Mouse (Mus musculus) liver, embryonic 14 days (tissue): Measurements from ENCODE around the gene Rhox4e. TPM values are rescaled to one million over a fixed set of nuclear protein-coding genes. Genes with fewer than 3 reads are reported as not detected.

Source experiments
- polyA plus RNA-seq: library from polyadenylated mRNA; depleted of rRNA; stranded (reverse); fragments of >200 nt; gene quantifications from 2 replicates; pipeline ENCODE4 v1.2.3, GENCODE M21; 2012; rRNA removed

Rhox4e gene
- polyA plus RNA-seq, result not detected in 2 replicates

DNA sequence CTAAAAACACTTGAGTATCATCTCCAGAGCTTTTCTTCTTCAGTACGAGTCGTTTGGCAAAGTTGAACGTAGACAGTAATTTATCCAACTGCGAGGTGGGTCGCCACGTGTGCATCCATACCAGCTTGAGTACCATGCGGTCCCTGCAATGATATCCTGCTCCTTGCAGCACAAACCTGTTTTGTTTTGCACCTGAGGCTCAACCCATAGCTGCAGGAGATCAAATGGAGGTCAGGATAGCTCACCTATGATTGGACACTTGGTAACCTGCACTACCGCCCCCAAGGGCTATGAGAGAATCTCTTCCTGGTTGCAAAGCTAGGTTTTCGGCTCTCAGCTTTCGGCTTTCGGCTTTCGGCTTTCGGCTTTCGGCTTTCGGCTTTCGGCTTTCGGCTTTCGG is at the start of gene Rhox4e:
Rhox4e (plus strand) TSS at position 301 of the 400 bp plus-strand sequence.

DNA sequence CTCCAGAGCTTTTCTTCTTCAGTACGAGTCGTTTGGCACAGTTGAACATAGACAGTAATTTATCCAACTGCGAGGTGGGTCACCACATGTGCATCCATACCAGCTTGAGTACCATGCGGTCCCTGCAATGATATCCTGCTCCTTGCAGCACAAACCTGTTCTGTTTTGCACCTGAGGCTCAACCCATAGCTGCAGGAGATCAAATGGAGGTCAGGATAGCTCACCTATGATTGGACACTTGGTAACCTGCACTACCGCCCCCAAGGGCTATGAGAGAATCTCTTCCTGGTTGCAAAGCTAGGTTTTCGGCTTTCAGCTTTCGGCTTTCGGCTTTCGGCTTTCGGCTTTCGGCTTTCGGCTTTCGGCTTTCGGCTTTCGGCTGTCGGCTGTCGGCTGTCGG is 43.2 kb upstream of the Rhox4e start, which contains the start of gene Rhox4d:
Rhox4d (plus strand) TSS at position 301 of the 400 bp plus-strand sequence.

GRCm38 (mm10) chrX:37530152-37530551 is 27.1 kb upstream of the Rhox4e start, which contains the start of gene Rhox2e:
TSS of gene Rhox2e (plus strand) at chrX:37530452.

DNA sequence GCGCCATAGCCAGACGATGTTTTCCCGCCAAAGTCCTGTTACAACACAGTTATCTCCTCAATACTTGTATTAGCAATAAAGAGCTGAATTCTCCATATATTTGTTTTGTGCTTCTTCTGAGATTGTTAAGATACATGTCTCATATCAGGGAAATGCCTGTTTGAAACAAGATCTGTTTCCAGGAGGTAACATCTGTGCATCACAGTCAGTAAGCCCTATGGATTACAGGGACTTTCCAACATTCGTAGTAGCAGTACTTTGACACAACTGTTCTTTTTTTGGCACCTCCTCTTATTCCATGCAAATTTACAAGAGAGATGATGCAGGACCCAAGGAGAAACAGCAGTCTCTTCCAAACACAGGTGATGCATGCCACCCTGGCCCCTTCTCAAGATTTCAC is 15.5 kb upstream of the Rhox4e start, which contains the start of gene Rhox3e:
Rhox3e (plus strand) TSS at position 301 of the 400 bp plus-strand sequence.

DNA sequence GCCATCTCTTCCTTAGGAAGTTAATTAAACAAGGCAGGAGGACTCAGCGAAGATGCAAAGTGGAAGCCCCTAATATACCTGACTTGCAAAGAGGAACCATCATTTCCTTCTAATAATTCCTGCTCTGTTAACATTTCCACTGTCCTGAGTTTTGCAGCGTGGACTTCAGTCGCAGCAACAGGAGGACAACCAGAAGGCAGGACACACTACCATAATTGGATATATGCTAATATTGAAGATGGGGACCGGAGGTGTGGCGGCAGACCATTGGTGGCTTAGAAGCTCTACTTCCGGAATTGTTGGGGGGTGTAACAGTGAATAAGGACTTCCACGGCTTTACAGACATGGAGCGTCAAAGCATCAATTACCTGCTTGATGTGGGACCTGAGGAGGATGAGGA is 13.9 kb downstream of the Rhox4e start, which contains the start of gene Rhox2f:
Rhox2f (plus strand) TSS at position 301 of the 400 bp plus-strand sequence.

GRCm38 (mm10) chrX:37580692-37581091 is 23.5 kb downstream of the Rhox4e start, which contains the start of gene Rhox3f:
TSS of gene Rhox3f (plus strand) at chrX:37580992.

DNA sequence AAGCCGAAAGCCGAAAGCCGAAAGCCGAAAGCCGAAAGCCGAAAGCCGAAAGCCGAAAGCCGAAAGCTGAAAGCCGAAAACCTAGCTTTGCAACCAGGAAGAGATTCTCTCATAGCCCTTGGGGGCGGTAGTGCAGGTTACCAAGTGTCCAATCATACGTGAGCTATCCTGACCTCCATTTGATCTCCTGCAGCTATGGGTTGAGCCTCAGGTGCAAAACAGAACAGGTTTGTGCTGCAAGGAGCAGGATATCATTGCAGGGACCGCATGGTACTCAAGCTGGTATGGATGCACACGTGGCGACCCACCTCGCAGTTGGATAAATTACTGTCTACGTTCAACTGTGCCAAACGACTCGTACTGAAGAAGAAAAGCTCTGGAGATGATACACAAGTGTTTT is 50.4 kb downstream of the Rhox4e start, which contains the start of gene Rhox4f:
Rhox4f (minus strand) TSS at position 101 of the 400 bp plus-strand sequence.

Other genes starting within 250 kb of the Rhox4e start
- not detected in 2 replicates for gene Rhox3a2, start 177.4 kb upstream of the Rhox4e start, polyA plus RNA-seq
- not detected in 2 replicates for gene Rhox4a2, start 166.6 kb upstream of the Rhox4e start, polyA plus RNA-seq
- not detected in 2 replicates for gene Rhox2b, start 145.3 kb upstream of the Rhox4e start, polyA plus RNA-seq
- 0.02 TPM in 1 of 2 replicates, not detected in the other for gene Rhox4b, start 124.9 kb upstream of the Rhox4e start, polyA plus RNA-seq
- gene Rhox2c, start 103.7 kb upstream of the Rhox4e start, polyA plus RNA-seq, result not detected in 2 replicates
- gene Rhox3c, start 98.8 kb upstream of the Rhox4e start, polyA plus RNA-seq, result not detected in 2 replicates
- not detected in 2 replicates for gene Rhox4c, start 77.1 kb upstream of the Rhox4e start, polyA plus RNA-seq
- not detected in 2 replicates for gene Rhox2d, start 64.0 kb upstream of the Rhox4e start, polyA plus RNA-seq
- not detected in 2 replicates for gene Rhox4d, start 43.1 kb upstream of the Rhox4e start, polyA plus RNA-seq
- not detected in 2 replicates for gene Rhox2e, start 27.0 kb upstream of the Rhox4e start, polyA plus RNA-seq
- not detected in 2 replicates for gene Rhox3e, start 15.4 kb upstream of the Rhox4e start, polyA plus RNA-seq
- gene Rhox2f, start 14.0 kb downstream of the Rhox4e start, polyA plus RNA-seq, result not detected in 2 replicates
- not detected in 2 replicates for gene Rhox3f, start 23.6 kb downstream of the Rhox4e start, polyA plus RNA-seq
- not detected in 2 replicates for gene Rhox4f, start 50.3 kb downstream of the Rhox4e start, polyA plus RNA-seq
- gene Rhox3g, start 71.2 kb downstream of the Rhox4e start, polyA plus RNA-seq, result not detected in 2 replicates
- gene Rhox2g, start 86.1 kb downstream of the Rhox4e start, polyA plus RNA-seq, result not detected in 2 replicates
- gene Rhox4g, start 93.9 kb downstream of the Rhox4e start, polyA plus RNA-seq, result not detected in 2 replicates
- not detected in 2 replicates for gene Rhox3h, start 111.4 kb downstream of the Rhox4e start, polyA plus RNA-seq
- gene Rhox2h, start 115.9 kb downstream of the Rhox4e start, polyA plus RNA-seq, result not detected in 2 replicates
- gene Rhox5, start 247.4 kb downstream of the Rhox4e start, polyA plus RNA-seq, result 1.4 TPM in 2 replicates